Mouse (Mus musculus): ENCODE measurements around the gene Plxnc1.

DNA sequence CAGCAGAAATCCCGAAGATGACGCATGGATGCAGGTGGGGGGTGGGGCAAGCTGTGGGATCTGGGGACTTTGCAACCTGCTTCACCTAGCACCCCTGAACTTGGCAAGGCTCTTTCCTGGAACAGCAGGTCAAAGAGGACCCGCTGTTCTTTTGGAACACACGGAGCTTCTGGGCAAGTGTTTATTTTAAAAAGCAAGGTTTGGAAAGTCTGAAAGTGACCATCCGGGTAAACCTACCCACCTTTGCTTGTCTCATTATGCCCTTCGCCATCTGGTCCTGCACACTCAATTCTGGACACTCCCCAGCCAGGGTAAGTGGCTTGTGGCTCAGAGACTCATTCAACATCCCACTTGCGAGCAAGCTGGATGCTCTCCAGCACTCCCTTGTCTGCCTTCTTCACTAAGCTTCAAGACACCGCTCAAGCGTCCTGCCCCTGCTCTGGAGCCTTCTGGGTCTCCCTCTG is 10.5 kb downstream of the Plxnc1 start:
- TF ChIP-seq CHD2 (IDR thresholded peaks at IDR 0.05; ENCODE audit: low read depth, low read length) (no peak), ZC3H11A (IDR thresholded peaks at IDR 0.05; ENCODE audit: borderline replicate concordance, low read depth, low read length) (no peak), HCFC1 (IDR thresholded peaks at IDR 0.05; ENCODE audit: borderline replicate concordance, insufficient read depth, low read length) (no peak), MAFK (IDR thresholded peaks at IDR 0.05; ENCODE audit: insufficient read depth, low read depth, low read length) (no peak)
